In genomic region chr7:112813163-112813562, GRCm38 (mm10) we compare ENCODE assay signal across 11 mouse cellular contexts.
A peak's percentile ranks its signal among the peaks of the same experiment; 100 is the strongest.
DNase-seq lines count a peak whose midpoint lies in the region; ATAC-seq and TF ChIP-seq lines count a peak whose summit lies in the region.
"Had no signal": no experiment of that assay in that cellular context is flagged by ENCODE, and none has a peak within 500 bp of the region (broad histone marks: within the 10 kb centered on the region; RNA-seq: fewer than 3 reads in every experiment).

No protein-coding gene starts in this region.

- H3K36me3 ChIP-seq in midbrain, postnatal 0 days (ENCODE audit: insufficient read depth, low read length), result no peaks in the 10 kb centered on the region
- H3K36me3 ChIP-seq in midbrain, embryonic 11.5 days (ENCODE audit: control insufficient read depth, insufficient read depth, low read length), result no peaks in the 10 kb centered on the region
- no peaks in the 10 kb centered on the region for H3K36me3 ChIP-seq in heart, embryonic 10.5 days

- H3K9ac ChIP-seq in midbrain, postnatal 0 days (replicated peaks; ENCODE audit: low read length, poor library complexity, severe bottlenecking), result no peak overlapping the region
- H3K9ac ChIP-seq in midbrain, embryonic 11.5 days (ENCODE audit: low read length), result no peak overlapping the region

- no peak overlapping the region for H3K27ac ChIP-seq in layer of hippocampus, adult 2 months
- no peak overlapping the region for H3K27ac ChIP-seq in midbrain, postnatal 0 days (ENCODE audit: low read depth, low read length)
- no peak overlapping the region for H3K27ac ChIP-seq in midbrain, embryonic 11.5 days (ENCODE audit: low read depth, low read length)
- H3K27ac ChIP-seq in heart, embryonic 10.5 days, result no peak overlapping the region

- H3K4me2 ChIP-seq in midbrain, postnatal 0 days (ENCODE audit: low read depth, low read length, poor library complexity, severe bottlenecking), result no peak overlapping the region
- no peak overlapping the region for H3K4me2 ChIP-seq in midbrain, embryonic 11.5 days

- no peaks in the 10 kb centered on the region for H3K27me3 ChIP-seq in midbrain, postnatal 0 days (ENCODE audit: insufficient read depth, low read length)
- H3K27me3 ChIP-seq in midbrain, embryonic 11.5 days (ENCODE audit: control insufficient read depth, insufficient read depth, low read length), result no peaks in the 10 kb centered on the region
- no peaks in the 10 kb centered on the region for H3K27me3 ChIP-seq in heart, embryonic 10.5 days (ENCODE audit: insufficient read depth, poor library complexity, severe bottlenecking)

- peak; percentile 19 for DNase-seq in adrenal gland, postnatal 10 days
- DNase-seq in adrenal gland, postnatal 4 days (ENCODE audit: low spot score in 2 of 2), result no peak
- no peak for DNase-seq in layer of hippocampus, adult 2 months (ENCODE audit: low spot score in 2 of 2)
- no peak for DNase-seq in layer of hippocampus, postnatal 10 days (ENCODE audit: low spot score in 2 of 2)
- peak; percentile 42 for DNase-seq in midbrain, postnatal 0 days (ENCODE audit: low spot score)
- DNase-seq in midbrain, embryonic 11.5 days (ENCODE audit: low spot score, missing footprints), result no peak
- no peak for DNase-seq in frontal cortex, postnatal 25 days (ENCODE audit: low spot score in 2 of 2)
- DNase-seq in heart, embryonic 10.5 days (ENCODE audit: low spot score), result no peak
- DNase-seq: cerebellum, adult 8-10 months; embryo, embryonic 11 days; layer of hippocampus, adult 9-11 months had no signal

- H3K4me1 ChIP-seq in midbrain, postnatal 0 days (ENCODE audit: insufficient read depth, low read length), result no peaks in the 10 kb centered on the region
- H3K4me1 ChIP-seq in midbrain, embryonic 11.5 days (ENCODE audit: control insufficient read depth, insufficient read depth, low read length), result peaks cover 13% of the 10 kb centered on the region
- peaks cover 38% of the 10 kb centered on the region for H3K4me1 ChIP-seq in heart, embryonic 10.5 days

- no peaks in the 10 kb centered on the region for H3K9me3 ChIP-seq in midbrain, postnatal 0 days (ENCODE audit: low read length)
- H3K9me3 ChIP-seq in midbrain, embryonic 11.5 days (ENCODE audit: control insufficient read depth, low read length), result no peaks in the 10 kb centered on the region
- H3K9me3 ChIP-seq in heart, embryonic 10.5 days, result no peaks in the 10 kb centered on the region

- ATAC-seq in midbrain, postnatal 0 days (ENCODE audit: low FRiP score), result no peak
- ATAC-seq in midbrain, embryonic 11.5 days (ENCODE audit: low FRiP score), result no peak

- no peak overlapping the region for H3K4me3 ChIP-seq in layer of hippocampus, adult 2 months
- no peak overlapping the region for H3K4me3 ChIP-seq in midbrain, postnatal 0 days (ENCODE audit: low read depth, low read length)
- H3K4me3 ChIP-seq in midbrain, embryonic 11.5 days (ENCODE audit: low read depth, low read length), result no peak overlapping the region
- no peak overlapping the region for H3K4me3 ChIP-seq in heart, embryonic 10.5 days

- 96% methylated on average over 7 of the region's 7 CpGs for WGBS in midbrain, postnatal 0 days
- 95% methylated on average over 7 of the region's 7 CpGs for whole genome bisulfite sequencing in midbrain, embryonic 11.5 days
- WGBS in heart, embryonic 10.5 days, result 93% methylated on average over 7 of the region's 7 CpGs

- peak; percentile 65 for TF ChIP-seq CTCF in layer of hippocampus, adult 2 months (conservative IDR thresholded peaks at IDR 0.05)
- peak; percentile 48 for TF ChIP-seq CTCF in midbrain, postnatal 0 days (IDR thresholded peaks at IDR 0.05)

Comparison
In these comparisons a context has a peak if more than half of its experiments do, and no peak if none do; other contexts are left out.
1. DNase-seq: peak in adrenal gland, postnatal 10 days (single experiment) and midbrain, postnatal 0 days (single experiment); none in adrenal gland, postnatal 4 days (0 of 2), layer of hippocampus, adult 2 months (0 of 2), layer of hippocampus, postnatal 10 days (0 of 2), midbrain, embryonic 11.5 days (single experiment), frontal cortex, postnatal 25 days (0 of 2) and heart, embryonic 10.5 days (single experiment).